Mouse (Mus musculus) C2C12 (cell line): ENCODE measurements around the gene Saysd1. TPM values are rescaled to one million over a fixed set of nuclear protein-coding genes. Genes with fewer than 3 reads are reported as not detected.
A peak's percentile ranks its signal among the peaks of the same experiment; 100 is the strongest.

Experiments used
- H3K27me3 ChIP-seq: one replicate; pipeline ENCODE4 v1.6.1; 2011; ENCODE audit not compliant: control insufficient read depth, insufficient read depth, insufficient read length
- H3K36me3 ChIP-seq: one replicate; pipeline ENCODE4 v1.6.1; 2011; ENCODE audit not compliant: control insufficient read depth, insufficient read depth
- H3K4me3 ChIP-seq: one replicate; pipeline ENCODE4 v1.5.1; 2011; ENCODE audit warnings: mild to moderate bottlenecking, control low read depth; ENCODE audit not compliant: poor library complexity, insufficient read depth, severe bottlenecking
- H3K79me2 ChIP-seq: one replicate; pipeline ENCODE4 v1.6.1; 2011; ENCODE audit not compliant: control insufficient read depth, insufficient read depth
- H3K79me3 ChIP-seq: one replicate; pipeline ENCODE4 v1.6.1; 2011; ENCODE audit warnings: low read depth, control low read depth
- H3ac ChIP-seq: one replicate; pipeline ENCODE3; 2011; ENCODE audit warnings: low read depth; ENCODE audit not compliant: control insufficient read depth, insufficient read length
- CEBPB ChIP-seq: IDR thresholded peaks from one replicate; pipeline ENCODE4 v1.6.1; 2011; ENCODE audit warnings: low read depth, mild to moderate bottlenecking, control low read depth, moderate library complexity
- CTCF ChIP-seq: IDR thresholded peaks from one replicate; pipeline ENCODE4 v1.5.1; 2011; ENCODE audit not compliant: control insufficient read depth, insufficient read depth, insufficient read length
- FOSL1 ChIP-seq: IDR thresholded peaks from one replicate; pipeline ENCODE4 v1.8.0; 2011; ENCODE audit warnings: mild to moderate bottlenecking, low read length; ENCODE audit not compliant: poor library complexity, insufficient read depth, severe bottlenecking
- MAX ChIP-seq: IDR thresholded peaks from one replicate; pipeline ENCODE4 v1.6.1; 2011; ENCODE audit warnings: mild to moderate bottlenecking, control low read depth
- MYOD1 ChIP-seq: IDR thresholded peaks from one replicate; pipeline ENCODE4 v1.6.1; 2011; ENCODE audit warnings: low read depth; ENCODE audit not compliant: control insufficient read depth, insufficient read length
- MYOG ChIP-seq: IDR thresholded peaks from one replicate; pipeline ENCODE4 v1.6.1; 2011; ENCODE audit not compliant: control insufficient read depth, insufficient read length; ENCODE audit errors: extremely low read depth
- USF1 ChIP-seq: IDR thresholded peaks from one replicate; pipeline ENCODE4 v1.6.1; 2011; ENCODE audit warnings: low read depth, mild to moderate bottlenecking, control low read depth, moderate library complexity
- polyA plus RNA-seq: library from polyadenylated mRNA; unstranded; fragments of >200 nt; fragmentation: generic; extraction: Trizol; gene quantifications from one replicate; pipeline ENCODE4 v1.2.1, GENCODE M21; 2012; ENCODE audit warnings: missing spikeins

The Saysd1 gene
- polyA plus RNA-seq, 1 experiment = 8.0 TPM

DNA sequence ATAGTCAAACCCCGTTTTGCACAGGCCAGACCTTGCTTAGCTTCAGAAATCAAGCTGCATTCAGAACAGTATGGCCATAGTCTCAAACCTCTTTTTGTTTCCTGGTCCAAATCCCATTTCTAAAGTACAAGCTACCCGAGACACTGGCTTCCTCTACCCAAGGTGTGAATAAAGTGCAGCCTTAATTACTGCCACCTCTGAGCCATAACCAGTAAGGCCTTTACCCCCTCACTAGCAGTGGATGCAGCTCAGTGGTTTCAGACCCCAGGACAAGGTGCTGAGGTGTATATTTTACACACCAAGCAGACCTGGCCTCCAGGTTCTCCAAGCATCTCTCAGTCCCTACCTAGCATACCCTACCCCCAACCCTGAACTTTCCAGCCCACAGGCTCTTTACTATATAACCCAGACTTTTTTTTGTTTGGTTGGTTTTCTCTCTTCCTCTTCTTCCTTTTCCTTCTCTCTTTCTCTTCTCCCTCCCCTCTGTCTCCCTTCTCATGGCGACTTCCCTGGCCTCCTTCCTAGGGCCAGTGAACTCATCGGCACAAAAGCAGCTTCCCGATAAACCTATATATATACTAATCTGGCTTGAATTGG, 56.3 kb downstream of the Saysd1 start:
- no peak for TF ChIP-seq MAX
- no peak for TF ChIP-seq USF1
- TF ChIP-seq MYOD1 = no peak
- TF ChIP-seq CTCF = no peak
- no peak for TF ChIP-seq CEBPB
- TF ChIP-seq MYOG = no peak
- no peak for TF ChIP-seq FOSL1
- no peaks in the 10 kb centered on the region for H3K36me3 ChIP-seq
- no peaks in the 10 kb centered on the region for H3K27me3 ChIP-seq
- H3K4me3 ChIP-seq = peak overlapping the region; percentile 16
- no peaks in the 10 kb centered on the region for H3K79me3 ChIP-seq
- no peak overlapping the region for H3ac ChIP-seq
- no peaks in the 10 kb centered on the region for H3K79me2 ChIP-seq

DNA sequence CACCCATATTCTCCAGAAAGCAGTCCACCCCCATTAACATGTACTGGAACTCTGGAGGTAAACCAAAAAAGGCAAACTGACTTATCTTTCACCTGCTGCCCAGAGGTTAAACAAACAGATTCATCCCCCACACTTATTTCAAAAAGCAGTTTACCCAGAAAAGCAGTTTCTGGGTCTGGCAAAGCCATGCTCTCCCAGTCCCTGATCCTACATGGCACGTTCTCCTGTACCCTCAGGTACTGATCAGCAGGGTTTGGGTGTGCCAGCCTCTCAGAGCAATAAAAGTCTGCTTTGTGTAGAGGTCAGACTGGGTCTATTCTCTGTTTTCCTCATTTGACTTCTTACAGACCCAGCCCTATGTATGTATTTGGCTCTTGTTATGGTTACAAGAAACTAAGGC, 57.2 kb downstream of the Saysd1 start:
- Histone ChIP-seq H3K79me3 (no peaks in the 10 kb centered on the region), H3K4me3 (no peak overlapping the region), H3K36me3 (no peaks in the 10 kb centered on the region), H3ac (no peak overlapping the region), H3K79me2 (no peaks in the 10 kb centered on the region), H3K27me3 (no peaks in the 10 kb centered on the region)
- TF ChIP-seq CTCF (no peak), MYOD1 (no peak), USF1 (no peak), MYOG (no peak), CEBPB (no peak), MAX (no peak), FOSL1 (no peak)

DNA sequence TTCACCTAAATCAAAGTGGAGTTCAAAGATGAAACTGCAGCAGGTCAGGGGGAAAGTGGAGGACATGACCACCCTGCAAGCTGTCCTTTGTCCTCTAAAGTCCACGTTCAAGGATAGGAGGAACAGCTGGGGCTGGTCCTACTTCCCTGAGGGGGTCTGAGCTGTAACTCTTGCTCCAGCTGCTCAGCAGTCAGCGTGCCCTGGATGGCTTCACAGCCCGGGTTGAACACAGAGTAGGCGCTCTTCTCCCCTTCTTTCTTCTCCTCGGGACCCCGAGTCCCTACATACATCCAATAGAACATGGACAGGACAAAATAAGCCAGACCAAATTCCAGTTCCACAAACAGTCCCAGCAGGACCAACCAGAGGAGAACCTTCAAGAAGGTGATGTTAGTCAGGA, 61.2 kb downstream of the Saysd1 start:
- TF ChIP-seq USF1 (no peak), MYOD1 (no peak)
- H3K4me3 ChIP-seq = no peak overlapping the region
- H3K27me3 ChIP-seq = no peaks in the 10 kb centered on the region
- H3K79me3 ChIP-seq = no peaks in the 10 kb centered on the region
- H3K36me3 ChIP-seq = no peaks in the 10 kb centered on the region
- H3ac ChIP-seq = no peak overlapping the region
- H3K79me2 ChIP-seq = no peaks in the 10 kb centered on the region

DNA sequence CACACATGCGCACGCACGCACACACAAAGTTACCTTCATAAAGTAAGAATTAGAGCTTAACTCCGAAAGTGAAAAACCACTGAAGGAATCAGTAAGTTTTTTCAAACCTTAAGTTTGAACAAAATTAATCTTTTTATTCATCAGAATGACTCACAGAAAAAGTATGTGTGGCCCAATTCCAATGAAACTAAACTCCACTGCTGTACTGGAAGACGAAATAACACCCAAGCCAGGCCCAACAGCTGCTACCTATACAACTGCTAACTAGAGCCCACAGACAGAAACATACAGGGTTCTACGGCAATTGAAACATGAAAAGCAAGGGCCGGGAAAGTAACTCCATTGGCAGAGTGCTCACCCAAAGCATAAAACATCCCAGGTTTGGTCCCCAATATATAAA, 62.8 kb downstream of the Saysd1 start:
- H3ac ChIP-seq = no peak overlapping the region
- H3K4me3 ChIP-seq = no peak overlapping the region
- H3K27me3 ChIP-seq = no peaks in the 10 kb centered on the region
- no peaks in the 10 kb centered on the region for H3K36me3 ChIP-seq
- TF ChIP-seq CTCF (no peak), MYOD1 (peak; percentile 71), USF1 (no peak)
- no peaks in the 10 kb centered on the region for H3K79me3 ChIP-seq
- no peaks in the 10 kb centered on the region for H3K79me2 ChIP-seq

DNA sequence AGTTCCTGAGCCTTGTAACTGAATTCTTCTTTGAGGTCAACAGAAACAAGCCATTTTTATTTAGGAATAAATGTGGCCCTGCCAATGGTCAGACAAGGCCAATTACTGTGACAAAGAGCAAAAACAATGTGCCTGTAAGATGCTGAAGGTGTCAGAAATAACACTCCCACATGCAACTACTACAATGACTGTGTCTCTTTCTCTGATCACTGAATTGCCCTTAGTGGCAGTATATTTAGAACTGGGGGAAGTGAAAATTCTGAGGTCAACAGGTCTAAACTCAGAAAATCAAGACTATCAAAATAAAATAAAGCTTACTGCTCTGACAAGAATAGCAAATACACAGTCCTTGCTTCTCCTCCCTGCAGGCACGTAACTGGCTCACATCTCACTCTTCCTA, 63.6 kb downstream of the Saysd1 start:
- Histone ChIP-seq H3K79me2 (no peaks in the 10 kb centered on the region), H3K79me3 (no peaks in the 10 kb centered on the region), H3K36me3 (no peaks in the 10 kb centered on the region), H3K27me3 (no peaks in the 10 kb centered on the region), H3K4me3 (no peak overlapping the region), H3ac (no peak overlapping the region)
- no peak for TF ChIP-seq CEBPB
- TF ChIP-seq MYOD1 = no peak
- no peak for TF ChIP-seq MYOG
- no peak for TF ChIP-seq MAX
- no peak for TF ChIP-seq USF1
- no peak for TF ChIP-seq FOSL1
- TF ChIP-seq CTCF = no peak

DNA sequence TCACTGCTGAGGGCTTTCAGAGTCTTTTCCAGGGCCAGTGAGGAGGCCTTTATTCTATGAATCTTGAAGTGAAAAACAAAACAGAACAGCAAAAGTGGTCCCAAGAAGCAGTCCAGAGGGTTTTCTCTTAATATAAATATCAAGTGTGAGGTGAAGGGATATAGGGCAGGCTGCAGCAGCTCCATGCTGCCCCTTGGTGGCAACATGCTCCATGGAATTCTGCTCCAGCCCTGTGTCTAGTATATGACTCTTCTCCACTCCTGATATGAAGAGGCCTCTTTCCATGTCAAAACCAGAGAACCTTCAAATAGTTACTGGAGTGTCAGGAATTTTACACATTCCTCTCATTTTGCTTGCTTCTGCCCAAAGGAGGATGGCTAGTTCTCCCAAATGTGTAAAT, 67.7 kb downstream of the Saysd1 start:
- H3K27me3 ChIP-seq = no peaks in the 10 kb centered on the region
- no peaks in the 10 kb centered on the region for H3K36me3 ChIP-seq
- H3K79me2 ChIP-seq = no peaks in the 10 kb centered on the region
- TF ChIP-seq CTCF (peak; percentile 51), MAX (no peak), USF1 (no peak)
- no peak overlapping the region for H3K4me3 ChIP-seq
- no peak overlapping the region for H3ac ChIP-seq
- no peaks in the 10 kb centered on the region for H3K79me3 ChIP-seq
